Mouse (Mus musculus): ENCODE results near the gene Parp11. TPM values are rescaled to one million over a fixed set of nuclear protein-coding genes. Genes with fewer than 3 reads are reported as not detected.
A peak's percentile ranks its signal among the peaks of the same experiment; 100 is the strongest.

Parp11 gene
- polyA plus RNA-seq, 1 experiment from 2014 or later: 59.1 TPM

DNA sequence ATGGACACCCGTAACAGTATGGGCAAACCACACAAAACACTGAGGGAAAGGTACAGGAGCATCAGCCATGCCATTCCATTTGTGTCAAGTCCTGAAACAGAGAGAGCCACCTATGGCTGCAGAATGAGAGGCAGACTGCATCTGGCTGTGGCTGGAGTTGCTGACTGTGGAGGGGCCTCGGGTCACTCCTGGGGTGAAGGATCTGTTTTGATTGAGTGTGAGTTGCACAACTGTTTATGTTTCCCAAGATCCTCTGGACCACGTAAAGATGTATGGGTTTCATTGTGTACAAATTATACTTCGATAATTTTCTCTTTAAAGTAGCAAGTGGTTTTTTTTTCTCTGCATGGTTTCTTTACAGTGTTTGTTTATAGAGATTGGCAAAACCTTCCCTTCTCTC lies 93.9 kb downstream of the Parp11 start:
- H3K36me3 ChIP-seq (ENCODE audit: control insufficient read depth, insufficient read depth, low read length): no peaks in the 10 kb centered on the region
- no peaks in the 10 kb centered on the region for H3K9me3 ChIP-seq (ENCODE audit: control insufficient read depth, low read length)
- 71% methylated on average over 4 of the region's 4 CpGs for WGBS
- H3K27me3 ChIP-seq (ENCODE audit: control insufficient read depth, insufficient read depth, low read length): no peaks in the 10 kb centered on the region
- no peak for ATAC-seq (ENCODE audit: insufficient read depth, low FRiP score, low TSS enrichment)
- no peak overlapping the region for H3K4me3 ChIP-seq (ENCODE audit: low read depth, low read length)
- no peak overlapping the region for H3K9ac ChIP-seq (ENCODE audit: low read length)
- no peak for DNase-seq (ENCODE audit: low spot score)
- H3K4me2 ChIP-seq (ENCODE audit: low read depth): no peak overlapping the region
- no peak overlapping the region for H3K27ac ChIP-seq (ENCODE audit: low read depth, low read length)
- H3K4me1 ChIP-seq (ENCODE audit: control insufficient read depth, insufficient read depth, low read length): no peaks in the 10 kb centered on the region; the same call in 1 of the 2 replicates

- no peaks in the 10 kb centered on the region for H3K27me3 ChIP-seq (ENCODE audit: control insufficient read depth, insufficient read depth, low read length)
- no peak overlapping the region for H3K27ac ChIP-seq (ENCODE audit: low read depth, low read length)
- no peaks in the 10 kb centered on the region for H3K36me3 ChIP-seq (ENCODE audit: control insufficient read depth, insufficient read depth, low read length)
- no peaks in the 10 kb centered on the region for H3K9me3 ChIP-seq (ENCODE audit: control insufficient read depth, low read length)
- DNase-seq (ENCODE audit: low spot score) (peak; percentile 66), ATAC-seq (ENCODE audit: insufficient read depth, low FRiP score, low TSS enrichment) (no peak)
- no peaks in the 10 kb centered on the region; the same call in 1 of the 2 replicates for H3K4me1 ChIP-seq (ENCODE audit: control insufficient read depth, insufficient read depth, low read length)
- H3K9ac ChIP-seq (ENCODE audit: low read length): no peak overlapping the region
- WGBS: 32% methylated on average over 18 of the region's 18 CpGs
- H3K4me3 ChIP-seq (ENCODE audit: low read depth, low read length): no peak overlapping the region
- H3K4me2 ChIP-seq (ENCODE audit: low read depth): no peak overlapping the region
Measured at GRCm38 (mm10) chr6:127541617-127542374, 95.2 kb downstream of the Parp11 start.

Other genes starting within 250 kb of the Parp11 start
- gene Cracr2a, start 114.5 kb downstream of the Parp11 start, polyA plus RNA-seq (2014; fragmentation: Nextera tagmentation; extraction: Ambion mirVana): 0.58 and 0.66 TPM in 2 replicates

All from neural tube, embryonic 11.5 days (tissue).